Mouse (Mus musculus) bone marrow macrophage, adult 2 months (primary cell): ENCODE data around the gene Sumf1. TPM values are rescaled to one million over a fixed set of nuclear protein-coding genes. Genes with fewer than 3 reads are reported as not detected.

Experiments
- H3K27ac ChIP-seq: 2 replicates; pipeline ENCODE4 v1.5.1; 2012; ENCODE audit warnings: low read depth, low read length; ENCODE audit not compliant: insufficient read depth
- H3K4me1 ChIP-seq: 2 replicates; pipeline ENCODE4 v1.6.1; 2012; ENCODE audit warnings: low read length; ENCODE audit not compliant: control insufficient read depth, insufficient read depth
- H3K4me3 ChIP-seq: 2 replicates; pipeline ENCODE4 v1.5.1; 2012; ENCODE audit warnings: mild to moderate bottlenecking, low read length, moderate library complexity; ENCODE audit not compliant: insufficient read depth
- CTCF ChIP-seq: IDR thresholded peaks from 2 replicates; pipeline ENCODE4 v1.5.1; 2012; ENCODE audit warnings: low read depth, mild to moderate bottlenecking, low read length, moderate library complexity
- POLR2A ChIP-seq: IDR thresholded peaks from 2 replicates; pipeline ENCODE4 v1.6.1; 2012; ENCODE audit warnings: mild to moderate bottlenecking, low read depth, low read length, borderline replicate concordance
- polyA plus RNA-seq: library from polyadenylated mRNA; stranded (reverse); fragments of >200 nt; gene quantifications from 2 replicates; pipeline ENCODE4 v1.2.4, GENCODE M21; 2012; ENCODE audit not compliant: missing spikeins, insufficient read depth, insufficient read length

Gene Sumf1
- polyA plus RNA-seq: 60.9 and 62.7 TPM in 2 replicates

DNA sequence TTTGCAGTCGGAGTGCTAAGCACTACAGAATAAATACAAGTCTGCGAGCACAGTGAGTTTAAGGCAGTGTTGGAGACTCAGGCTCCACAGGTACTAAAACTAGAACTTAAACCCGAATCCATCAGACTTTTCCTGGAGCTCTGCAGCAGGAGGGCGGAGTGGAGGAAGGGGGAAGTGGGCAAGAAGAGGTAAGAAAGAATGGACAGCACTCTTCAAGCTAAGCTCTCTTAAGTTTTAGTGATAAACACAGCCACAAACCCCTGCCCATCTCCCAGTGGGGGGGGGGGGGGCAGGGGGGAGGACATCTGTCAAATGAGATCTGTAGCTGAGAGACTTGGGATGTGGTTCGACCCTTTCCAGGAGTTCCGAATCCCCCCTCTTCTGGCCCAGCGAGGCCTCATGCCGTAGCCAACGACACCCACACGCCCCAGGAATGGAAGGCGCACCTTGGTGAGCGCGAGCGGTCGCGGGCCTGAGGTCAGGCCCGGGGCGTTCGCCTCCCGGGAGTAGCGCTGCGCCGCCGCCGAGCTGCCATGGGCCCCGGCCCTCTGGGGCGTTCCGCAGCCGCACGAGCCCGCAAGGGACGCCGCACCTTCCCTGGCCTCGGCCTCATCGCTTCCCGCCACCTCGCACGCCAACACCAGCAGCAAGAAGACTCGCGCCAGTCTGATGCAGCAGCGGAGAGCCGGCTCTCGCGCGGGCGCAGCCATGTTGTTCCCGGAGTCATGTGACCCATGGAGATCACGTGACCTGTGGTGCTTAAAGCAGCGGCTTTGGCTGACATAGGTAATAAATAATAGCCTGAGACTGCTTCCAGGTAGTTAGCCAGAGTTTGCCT, at the start of gene Sumf1:
Gene Sumf1 (minus strand): TSS at position 736 of the 838 bp plus-strand sequence.
- Histone ChIP-seq H3K4me1 (peaks cover 4% of the 10 kb centered on the region), H3K4me3 (peak within 1 kb of the TSS; percentile 86), H3K27ac (peak within 1 kb of the TSS; percentile 41)
- TF ChIP-seq CTCF (no peak), POLR2A (0 out of 2 replicates have a peak, but pooled peaks have one; percentile 24)

DNA sequence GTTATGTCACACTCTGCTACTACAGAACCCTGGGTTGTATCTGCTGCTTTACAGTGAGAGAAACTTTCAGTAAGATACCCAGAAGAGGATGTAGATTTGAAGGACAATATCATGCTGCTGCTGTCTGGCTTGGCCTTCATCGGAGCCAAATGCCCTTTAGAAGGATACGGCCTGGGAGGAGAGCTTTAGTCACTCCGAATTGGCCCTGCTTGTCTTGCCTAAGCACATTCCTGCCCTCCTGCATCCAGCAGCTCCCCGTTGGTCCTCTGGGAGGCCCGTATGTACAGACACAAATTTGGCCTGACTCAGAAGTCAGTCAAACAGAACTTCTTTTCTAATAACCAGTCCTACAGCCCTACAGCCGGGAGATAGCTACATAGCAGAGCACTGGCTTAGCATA, 49.2 kb upstream of the Sumf1 start:
- TF ChIP-seq POLR2A (no peak), CTCF (no peak)
- H3K27ac ChIP-seq: no peak overlapping the region
- H3K4me1 ChIP-seq: peaks cover 26% of the 10 kb centered on the region
- no peak overlapping the region for H3K4me3 ChIP-seq

DNA sequence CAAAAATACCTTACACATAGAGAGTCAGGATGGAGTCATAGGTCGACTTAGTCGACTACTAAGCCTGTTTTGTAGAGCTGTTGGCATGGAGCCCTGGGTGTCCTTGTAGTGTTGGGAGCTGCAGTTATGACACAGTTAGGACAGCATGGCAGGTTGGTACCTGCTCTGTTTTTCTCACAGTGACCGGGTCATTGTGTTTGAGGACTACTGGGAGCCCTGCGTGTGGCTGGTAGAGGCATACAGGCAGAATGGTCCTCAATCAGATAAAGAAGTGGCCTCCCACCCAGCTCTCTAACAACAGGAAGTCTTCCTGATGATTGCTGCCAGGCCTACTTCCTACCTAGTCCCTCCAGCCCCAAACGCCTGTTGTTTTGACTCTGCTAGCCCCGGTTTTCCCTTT, 47.7 kb upstream of the Sumf1 start:
- Histone ChIP-seq H3K27ac (no peak overlapping the region), H3K4me3 (no peak overlapping the region), H3K4me1 (peaks cover 26% of the 10 kb centered on the region)
- no peak for TF ChIP-seq CTCF

DNA sequence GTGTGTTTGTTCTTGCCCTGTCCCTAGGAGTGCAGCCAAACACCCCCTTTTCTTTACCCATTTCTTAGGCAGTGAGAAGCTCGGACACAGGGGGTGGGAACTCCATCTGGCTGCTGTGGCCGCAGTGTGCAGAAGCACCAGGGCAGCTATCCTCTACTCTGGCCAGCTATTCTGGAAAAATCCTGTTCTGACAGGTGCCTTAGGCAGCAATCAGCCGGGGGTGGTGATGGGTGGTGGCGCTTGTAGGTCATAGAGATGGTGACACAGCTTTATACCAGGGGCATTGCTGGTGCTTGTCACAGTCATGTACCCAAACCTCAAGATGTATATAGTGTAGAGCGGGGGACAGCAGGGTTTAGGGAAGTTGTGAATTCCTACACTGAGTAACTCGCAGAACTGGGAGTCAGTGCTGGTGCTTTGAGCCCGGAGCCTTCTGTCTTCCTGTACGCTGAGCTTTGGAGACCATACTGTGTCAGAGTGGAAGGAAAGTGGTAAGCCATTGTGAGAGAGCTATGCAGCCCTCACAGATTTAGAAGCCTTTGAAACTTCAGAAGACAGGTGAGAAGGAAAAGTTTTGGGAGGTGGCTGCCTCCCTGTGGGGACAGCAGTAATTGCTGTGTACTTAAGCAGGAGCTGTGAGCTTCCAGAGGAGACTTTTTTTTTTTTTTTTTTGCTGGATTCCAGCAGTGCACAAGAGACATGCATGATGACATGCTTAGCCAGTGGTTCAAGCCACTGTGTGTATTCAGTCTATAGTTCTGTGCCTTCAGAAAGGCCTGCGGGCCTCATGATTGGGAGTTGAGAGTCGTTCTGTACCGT, 46.7 kb upstream of the Sumf1 start:
- Histone ChIP-seq H3K4me1 (peaks cover 26% of the 10 kb centered on the region), H3K4me3 (no peak overlapping the region), H3K27ac (no peak overlapping the region)
- TF ChIP-seq CTCF (no peak), POLR2A (no peak)

DNA sequence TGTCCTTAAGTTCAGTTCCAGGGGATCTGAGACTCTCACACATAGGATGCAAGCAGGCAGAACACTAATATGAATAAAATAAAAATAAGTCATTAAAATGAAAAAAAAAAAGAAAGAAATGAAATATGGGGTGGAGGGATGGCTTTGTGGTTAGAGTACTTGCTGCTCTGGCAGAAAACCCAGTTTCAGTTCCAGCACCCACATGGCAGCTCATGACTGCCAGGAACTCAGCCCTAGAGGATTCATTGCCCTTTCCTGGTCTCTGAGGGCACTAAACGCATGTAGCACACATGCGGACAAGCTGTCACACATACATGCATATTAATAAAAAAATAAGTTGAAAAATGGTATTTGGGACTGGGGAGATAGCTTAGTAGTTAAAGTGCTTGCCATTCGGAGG, 45.2 kb upstream of the Sumf1 start:
- peaks cover 26% of the 10 kb centered on the region for H3K4me1 ChIP-seq

DNA sequence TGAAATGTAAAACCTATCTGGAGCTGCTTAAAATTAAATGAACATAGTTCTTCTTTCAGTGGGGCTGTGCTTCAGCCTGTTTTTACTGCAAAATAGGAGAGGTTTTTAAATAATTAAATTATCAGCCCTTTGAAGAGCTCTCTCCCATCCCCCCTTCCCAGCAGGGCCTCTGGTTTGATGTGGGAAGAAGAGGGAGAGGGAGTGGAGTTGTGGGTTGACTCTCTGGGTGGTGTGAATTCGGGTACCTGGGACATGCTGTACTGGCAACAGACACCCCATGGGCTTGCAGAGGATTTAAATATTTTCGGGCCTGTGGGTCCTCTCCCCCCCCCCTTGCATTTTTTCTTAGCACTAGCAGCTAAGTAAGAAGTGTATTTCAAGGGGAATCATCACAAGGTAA, 43.2 kb upstream of the Sumf1 start:
- Histone ChIP-seq H3K4me1 (peaks cover 26% of the 10 kb centered on the region), H3K4me3 (no peak overlapping the region)

More for the DNA sequence above, 45.2 kb upstream of the Sumf1 start:
- no peak for TF ChIP-seq POLR2A
- no peak for TF ChIP-seq CTCF
- no peak overlapping the region for H3K27ac ChIP-seq
- H3K4me3 ChIP-seq: no peak overlapping the region

DNA sequence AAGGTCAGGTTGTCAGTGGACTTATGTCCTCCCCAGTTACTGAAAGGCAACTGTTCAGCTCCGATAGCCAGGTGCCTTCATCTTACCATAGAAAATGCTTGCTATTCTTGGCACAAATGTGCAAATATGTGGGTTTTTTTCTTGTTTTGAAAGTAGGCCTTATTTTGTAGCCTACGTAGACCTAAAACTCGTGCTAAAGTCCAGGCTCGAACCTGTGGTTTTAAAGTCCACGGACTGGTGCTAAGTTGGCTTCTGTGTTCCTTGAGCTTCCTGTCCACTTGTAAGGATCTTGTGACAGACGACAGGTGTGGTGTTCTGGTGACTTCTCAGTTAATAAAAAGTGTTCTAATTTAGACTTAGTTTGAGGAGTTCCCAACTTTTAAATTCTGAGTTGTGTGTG, 42.7 kb upstream of the Sumf1 start:
- Histone ChIP-seq H3K4me1 (peaks cover 22% of the 10 kb centered on the region), H3K4me3 (no peak overlapping the region)

More for the DNA sequence above, 43.2 kb upstream of the Sumf1 start:
- H3K27ac ChIP-seq: no peak overlapping the region
- no peak for TF ChIP-seq POLR2A
- TF ChIP-seq CTCF: no peak

DNA sequence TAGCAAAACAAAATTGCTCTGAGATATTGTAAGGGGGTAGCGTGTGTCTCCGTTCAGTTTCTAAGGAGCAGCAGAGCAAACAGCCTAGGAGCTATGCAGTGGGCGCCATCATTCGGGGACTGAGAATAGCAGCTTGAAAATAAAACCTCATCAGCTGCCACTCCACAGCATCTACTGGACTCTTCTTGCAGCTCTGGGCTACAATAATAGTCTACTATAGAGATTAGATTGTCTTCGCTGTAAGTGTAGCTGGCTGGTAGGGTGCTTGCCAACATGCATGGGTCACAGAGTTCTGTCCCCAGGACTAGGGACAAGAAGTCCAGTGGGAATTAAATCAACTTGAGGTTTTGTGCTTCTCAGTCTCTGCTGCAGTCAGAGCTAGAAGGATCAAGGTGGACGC, 42.1 kb upstream of the Sumf1 start:
- no peak overlapping the region for H3K4me3 ChIP-seq
- TF ChIP-seq POLR2A: no peak
- TF ChIP-seq CTCF: no peak
- H3K4me1 ChIP-seq: peaks cover 20% of the 10 kb centered on the region
- no peak overlapping the region for H3K27ac ChIP-seq

More for the DNA sequence above, 42.7 kb upstream of the Sumf1 start:
- TF ChIP-seq CTCF (no peak), POLR2A (no peak)
- H3K27ac ChIP-seq: no peak overlapping the region

DNA sequence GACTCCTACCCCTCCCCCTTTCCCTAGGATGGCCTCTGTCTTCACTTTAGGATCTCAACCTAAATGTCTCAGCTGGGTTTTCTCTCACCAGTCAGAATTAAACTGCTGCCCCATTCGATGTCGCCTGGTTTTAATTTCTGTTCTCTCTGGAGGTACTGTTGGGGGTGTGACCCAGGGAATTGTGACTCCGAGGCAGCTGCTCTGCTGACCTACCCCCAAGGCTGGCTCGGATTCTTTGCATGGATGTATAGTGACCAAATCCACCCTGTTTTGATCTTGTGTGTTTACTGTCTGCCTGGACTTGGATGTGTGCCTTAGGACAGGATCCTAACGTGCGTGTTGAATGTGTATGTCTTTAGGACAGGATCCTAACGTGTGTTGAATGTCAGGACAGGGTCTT, 40.8 kb upstream of the Sumf1 start:
- H3K4me1 ChIP-seq: peaks cover 9% of the 10 kb centered on the region
- no peak overlapping the region for H3K4me3 ChIP-seq
- H3K27ac ChIP-seq: no peak overlapping the region
- TF ChIP-seq CTCF: no peak
- no peak for TF ChIP-seq POLR2A

DNA sequence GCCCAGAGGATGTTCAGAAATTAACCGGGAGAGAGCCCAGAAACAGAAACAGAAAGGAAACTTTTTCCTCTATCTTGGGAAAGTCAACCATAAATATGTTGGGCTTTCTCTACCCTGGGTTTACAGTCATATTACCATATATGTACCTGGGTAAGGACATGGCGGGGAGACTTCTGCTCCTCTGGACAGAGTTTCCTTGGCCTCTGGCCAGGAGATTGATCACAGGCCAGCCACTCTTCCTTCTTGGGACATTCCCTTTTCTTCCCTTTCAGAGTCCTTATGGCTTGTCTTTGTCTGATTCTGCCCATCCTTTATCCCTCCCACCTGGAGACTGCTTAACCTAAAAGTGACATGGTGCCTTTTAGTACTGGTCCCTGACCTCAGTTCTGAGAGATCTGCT, 39.6 kb upstream of the Sumf1 start:
- H3K4me3 ChIP-seq: no peak overlapping the region
- H3K27ac ChIP-seq: no peak overlapping the region
- TF ChIP-seq POLR2A: no peak
- TF ChIP-seq CTCF: no peak
- peaks cover 4% of the 10 kb centered on the region for H3K4me1 ChIP-seq
